Mouse (Mus musculus) retina, postnatal 7 days (tissue): ENCODE results near the gene Sgk1.
"Not testable (repeated sequence)": the region's sequence is repeated elsewhere in the genome, so short reads cannot be mapped to it uniquely, and the experiment has no call there.

Experiments
- DNase-seq: peaks from one replicate; pipeline ENCODE4 v3.0.0-alpha.2; 2012; ENCODE audit warnings: low read depth, low spot score

Gene Sgk1

GRCm38 (mm10) chr10:21866504-21866903 is 15.5 kb upstream of the Sgk1 start:
- no peak for DNase-seq

GRCm38 (mm10) chr10:21868221-21868620 is 13.8 kb upstream of the Sgk1 start:
- DNase-seq = no peak

- DNase-seq = no peak
Measured at GRCm38 (mm10) chr10:21868623-21869022, 13.4 kb upstream of the Sgk1 start.

GRCm38 (mm10) chr10:21881837-21882183 is 174 bp upstream of the Sgk1 start:
- no peak for DNase-seq

GRCm38 (mm10) chr10:21883587-21883986 is 1.6 kb downstream of the Sgk1 start:
- no peak for DNase-seq

- DNase-seq = no peak
Measured at GRCm38 (mm10) chr10:21884534-21884933, 2.5 kb downstream of the Sgk1 start.

DNA sequence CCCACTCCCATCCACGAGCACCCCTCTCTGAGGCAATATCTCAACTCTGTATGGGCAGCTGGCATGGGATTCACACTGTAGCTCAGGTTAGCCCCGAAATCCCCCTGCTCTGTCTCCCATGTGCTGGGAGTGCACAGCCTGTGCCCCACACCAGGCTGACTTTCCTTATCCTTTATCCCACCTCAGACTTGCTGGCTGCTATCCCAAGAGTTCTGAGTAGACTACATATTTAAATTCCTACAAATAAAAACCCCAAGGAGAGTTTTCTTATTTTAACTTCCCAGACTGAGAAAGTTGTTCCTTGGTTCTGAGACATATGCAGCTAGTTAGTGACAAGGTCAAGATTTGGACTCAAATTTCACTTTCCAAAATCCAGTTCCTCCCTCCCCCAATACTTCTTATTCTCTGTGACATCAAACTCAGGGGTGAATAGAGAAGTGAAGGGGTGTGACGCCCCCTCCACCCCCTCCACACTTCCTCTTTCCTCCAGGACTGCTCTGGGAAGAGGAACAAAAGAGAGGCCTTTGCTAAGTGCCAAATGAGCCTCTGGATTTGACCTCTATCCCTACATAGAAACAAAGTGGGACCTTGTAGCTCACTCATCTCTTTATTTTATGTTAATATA is 7.3 kb downstream of the Sgk1 start:
- DNase-seq = no peak

DNA sequence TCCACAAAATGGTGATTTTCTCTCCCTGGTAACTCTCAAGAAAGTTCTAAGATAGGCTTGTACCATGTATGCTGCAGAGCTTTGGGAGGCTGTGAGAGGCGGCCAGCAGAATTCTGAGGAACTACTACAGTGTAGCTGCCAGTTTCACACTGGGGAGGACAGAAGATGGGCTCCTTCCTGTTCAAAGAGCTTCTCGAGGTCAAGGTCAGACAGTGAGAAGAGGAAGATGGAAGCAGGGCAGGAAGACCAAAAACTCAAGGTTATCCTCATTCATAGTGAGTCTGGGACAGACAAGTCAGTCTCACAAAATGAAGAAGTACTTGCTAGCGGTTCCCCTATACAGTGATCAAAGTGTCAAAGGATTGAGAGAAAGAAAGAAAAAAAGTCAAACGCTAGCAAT is 8.3 kb downstream of the Sgk1 start:
- DNase-seq = no peak

GRCm38 (mm10) chr10:21891442-21891841 is 9.5 kb downstream of the Sgk1 start:
- no peak for DNase-seq

- no peak for DNase-seq
Measured at GRCm38 (mm10) chr10:21892104-21892503, 10.1 kb downstream of the Sgk1 start.

- DNase-seq = no peak
Measured at GRCm38 (mm10) chr10:21898417-21898816, 16.4 kb downstream of the Sgk1 start.

DNA sequence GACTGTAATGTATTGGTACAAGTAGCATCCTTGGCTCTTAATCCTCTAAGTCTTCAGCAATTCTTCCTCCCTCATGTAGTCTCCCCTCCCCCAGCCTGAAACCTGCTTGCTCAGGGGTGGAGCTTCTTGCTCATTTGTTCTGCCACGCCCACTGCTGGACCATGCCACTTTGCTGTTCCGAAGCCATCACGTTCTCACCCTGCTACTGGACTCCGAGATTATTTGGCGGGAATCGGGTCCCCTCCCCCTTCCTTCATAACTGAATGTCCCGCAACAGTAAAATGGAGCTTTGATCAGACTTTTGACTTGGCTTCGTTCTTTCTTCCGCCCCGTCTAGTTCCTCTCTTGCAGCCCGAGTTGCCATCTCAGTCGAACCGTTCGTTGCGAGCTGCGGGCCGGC is 16.9 kb downstream of the Sgk1 start:
- DNase-seq = not testable (repeated sequence)

DNA sequence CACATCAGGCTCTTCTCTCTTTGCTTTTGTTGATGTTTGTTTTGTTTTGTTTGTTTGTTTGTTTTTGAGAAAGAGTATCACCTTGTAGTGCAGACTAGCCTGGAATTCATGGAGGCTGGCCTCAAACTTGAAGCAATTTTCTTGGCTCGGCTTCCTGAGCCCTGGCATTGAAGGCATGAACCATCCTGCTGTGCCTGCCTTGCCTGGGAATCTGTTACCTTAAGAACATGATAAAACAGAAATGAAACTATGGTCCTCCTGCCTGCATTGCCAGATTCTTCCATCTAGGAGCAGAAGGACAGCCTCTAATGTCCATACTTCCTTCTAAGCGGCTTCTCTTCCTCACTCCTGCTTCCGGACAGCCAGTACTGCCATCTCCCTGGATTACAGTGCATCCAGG is 17.4 kb downstream of the Sgk1 start:
- no peak for DNase-seq

GRCm38 (mm10) chr10:21902152-21903140 is 20.5 kb downstream of the Sgk1 start:
- no peak for DNase-seq

- DNase-seq = no peak
Measured at GRCm38 (mm10) chr10:21904151-21904550, 22.2 kb downstream of the Sgk1 start.

GRCm38 (mm10) chr10:21905616-21906015 is 23.6 kb downstream of the Sgk1 start:
- no peak for DNase-seq

DNA sequence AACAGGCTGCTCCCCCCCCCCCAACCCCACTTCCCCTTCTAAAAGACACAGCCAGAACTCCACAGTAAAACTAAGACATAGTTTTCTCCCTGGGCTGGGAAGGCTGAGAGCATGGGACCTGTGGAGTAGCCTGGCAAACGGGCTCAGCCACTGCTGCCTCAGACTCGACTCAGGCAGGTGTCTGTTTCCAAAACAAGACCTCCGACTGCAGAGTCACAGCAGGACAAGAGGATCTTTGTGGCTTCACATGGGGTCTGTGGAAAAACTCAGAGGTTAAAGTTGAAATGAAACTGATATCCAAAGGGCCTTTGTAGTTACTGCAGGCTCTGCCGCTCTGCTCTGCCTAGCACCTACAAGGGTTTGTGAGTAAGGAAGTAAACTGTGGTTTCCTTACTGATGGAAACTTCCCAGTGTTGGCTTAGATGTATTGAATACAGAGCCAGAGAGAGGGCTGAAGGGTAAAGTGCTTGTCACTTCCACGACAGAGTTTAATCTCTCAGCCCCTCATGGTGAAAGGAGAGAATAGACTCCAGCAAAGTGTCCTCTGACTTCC is 25.0 kb downstream of the Sgk1 start:
- no peak for DNase-seq

DNA sequence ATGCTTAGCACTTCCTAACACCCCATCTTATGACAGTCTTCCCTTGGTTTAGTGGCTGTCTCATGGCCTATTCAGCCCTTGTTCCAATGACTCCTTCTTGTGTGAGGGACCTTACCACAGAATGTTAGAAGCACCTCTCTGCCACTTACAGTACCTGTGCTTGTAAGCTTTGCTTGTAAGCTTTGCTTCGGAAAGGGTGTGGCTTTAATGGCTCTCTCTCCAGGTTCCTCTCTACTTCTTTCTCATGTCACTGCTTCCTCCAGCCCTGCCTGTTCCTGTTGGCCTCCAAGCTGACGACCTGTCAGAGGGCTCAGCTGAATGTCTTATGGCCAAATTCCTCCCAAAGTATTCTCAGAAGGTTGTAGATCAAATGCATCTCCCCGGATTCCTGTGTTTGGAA is 25.8 kb downstream of the Sgk1 start:
- no peak for DNase-seq

- DNase-seq = no peak
Measured at GRCm38 (mm10) chr10:21908686-21909085, 26.7 kb downstream of the Sgk1 start.

DNA sequence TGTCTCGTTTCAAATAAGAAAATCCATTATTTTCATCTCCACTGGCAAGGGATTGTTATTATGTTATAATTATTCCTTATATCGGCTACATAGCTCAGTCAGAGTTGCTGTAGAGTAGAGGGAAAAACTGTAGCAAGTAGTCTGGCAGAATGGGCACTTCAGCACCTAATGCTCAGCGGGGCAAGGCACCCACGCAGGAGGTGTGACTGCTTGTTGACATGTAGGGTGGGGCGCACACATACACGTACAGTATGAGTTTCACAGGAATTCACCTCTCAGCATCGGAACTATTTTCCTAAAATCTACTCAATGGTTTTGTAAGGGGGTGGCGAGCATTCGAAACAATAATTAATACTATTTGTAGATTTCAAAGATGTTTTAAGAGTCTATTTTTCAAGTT is 28.4 kb downstream of the Sgk1 start:
- no peak for DNase-seq

DNA sequence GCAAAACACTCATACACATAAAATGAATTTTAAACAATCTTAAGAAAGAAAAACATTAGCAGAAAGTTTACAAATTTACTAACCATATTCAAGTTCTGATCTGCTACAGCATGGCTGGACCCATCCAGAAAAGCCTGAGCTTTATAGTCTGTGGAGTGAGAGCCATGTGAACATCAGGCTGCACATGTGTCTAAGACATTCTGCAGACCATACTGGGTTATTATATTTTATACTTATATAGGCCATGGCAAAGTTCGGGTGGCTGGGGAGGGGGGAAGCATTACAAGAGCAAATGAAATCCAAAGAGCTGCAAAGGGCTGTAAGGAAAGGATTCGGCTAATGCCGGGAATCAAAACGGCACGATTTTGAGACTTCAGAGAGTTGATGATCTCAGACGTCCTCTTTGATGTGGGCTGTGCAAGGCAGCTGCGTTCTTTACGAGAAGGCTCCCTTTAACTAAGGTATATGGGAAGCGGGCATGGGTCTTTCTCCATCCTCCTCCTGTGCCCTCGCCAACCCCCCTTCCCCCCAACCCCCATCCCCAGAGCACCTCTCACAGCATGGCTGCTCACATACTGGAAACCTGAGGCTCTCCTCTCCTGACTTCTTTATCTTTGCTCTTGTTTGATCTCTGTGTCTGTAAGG is 29.4 kb downstream of the Sgk1 start:
- DNase-seq = no peak

- DNase-seq = no peak
Measured at GRCm38 (mm10) chr10:21914751-21915150, 32.8 kb downstream of the Sgk1 start.
